Mouse (Mus musculus): Measurements from ENCODE around the gene Tspan4. TPM values are rescaled to one million over a fixed set of nuclear protein-coding genes. Genes with fewer than 3 reads are reported as not detected.

The Tspan4 gene
- polyA plus RNA-seq, 1 experiment from 2014 or later, result 24.8 TPM

DNA sequence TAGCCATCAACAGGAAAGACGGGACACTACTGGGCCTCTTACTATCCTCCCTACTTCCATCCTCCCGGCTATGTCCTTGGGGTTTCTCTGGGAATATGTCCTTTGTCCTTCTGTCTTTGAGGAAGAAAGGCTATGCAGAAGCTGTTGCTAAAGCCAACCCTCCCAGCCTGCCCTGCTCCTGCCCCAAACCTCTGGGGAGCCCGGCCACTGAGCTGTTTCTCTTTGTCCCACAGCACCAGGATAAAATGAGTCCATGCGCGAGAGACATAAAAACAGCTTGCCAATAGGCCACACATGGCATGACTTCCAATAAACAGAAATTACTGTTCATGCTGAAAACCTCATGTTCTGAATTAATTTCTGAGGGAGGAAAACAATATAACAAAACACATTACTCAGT lies 43.3 kb downstream of the Tspan4 start:
- Histone ChIP-seq H3K4me1 (replicated peaks) (no peaks in the 10 kb centered on the region), H3K27ac (no peak overlapping the region), H3K4me3 (replicated peaks) (no peak overlapping the region), H3K36me3 (peaks cover 65% of the 10 kb centered on the region), H3K4me2 (no peak overlapping the region), H3K9me3 (no peaks in the 10 kb centered on the region), H3K9ac (replicated peaks) (no peak overlapping the region), H3K27me3 (no peaks in the 10 kb centered on the region)
- ATAC-seq (ENCODE audit: insufficient number of reproducible peaks, insufficient read depth, low FRiP score, low TSS enrichment, low read depth), result no peak
- 82% methylated on average over 5 of the region's 5 CpGs for WGBS

DNA sequence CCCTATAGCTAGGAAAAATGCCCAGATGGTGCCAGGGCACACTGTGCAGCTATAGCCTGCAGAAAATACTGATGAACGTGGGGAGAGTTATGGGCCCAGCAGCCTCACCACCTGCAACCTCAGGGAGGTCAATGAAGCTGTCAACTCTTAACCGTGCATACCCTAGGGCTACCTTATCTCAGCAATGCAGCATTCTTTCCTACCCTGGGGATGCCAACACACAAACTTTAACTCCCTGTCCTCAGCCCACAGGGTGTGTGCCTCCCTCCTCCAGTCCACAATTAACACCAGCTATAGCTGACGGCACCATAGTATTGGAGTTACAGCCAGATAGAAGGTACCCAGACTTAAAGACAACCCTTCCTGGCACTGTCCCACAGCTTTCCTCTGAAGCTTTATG lies 43.9 kb downstream of the Tspan4 start:
- Histone ChIP-seq H3K9ac (replicated peaks) (no peak overlapping the region), H3K9me3 (no peaks in the 10 kb centered on the region), H3K27ac (no peak overlapping the region), H3K4me3 (replicated peaks) (no peak overlapping the region), H3K4me2 (no peak overlapping the region), H3K27me3 (no peaks in the 10 kb centered on the region), H3K4me1 (replicated peaks) (no peaks in the 10 kb centered on the region), H3K36me3 (peaks cover 59% of the 10 kb centered on the region)
- no peak for ATAC-seq (ENCODE audit: insufficient number of reproducible peaks, insufficient read depth, low FRiP score, low TSS enrichment, low read depth)
- WGBS, result 83% methylated on average over 3 of the region's 3 CpGs

GRCm38 (mm10) chr7:141519795-141520194 lies 44.8 kb downstream of the Tspan4 start:
- no peak overlapping the region for H3K4me2 ChIP-seq
- no peak for ATAC-seq (ENCODE audit: insufficient number of reproducible peaks, insufficient read depth, low FRiP score, low TSS enrichment, low read depth)
- no peak overlapping the region for H3K27ac ChIP-seq
- H3K9me3 ChIP-seq, result no peaks in the 10 kb centered on the region
- H3K27me3 ChIP-seq, result no peaks in the 10 kb centered on the region
- H3K9ac ChIP-seq (replicated peaks), result no peak overlapping the region
- no peaks in the 10 kb centered on the region for H3K4me1 ChIP-seq (replicated peaks)
- no peak overlapping the region for H3K4me3 ChIP-seq (replicated peaks)
- WGBS, result 69% methylated on average over 1 of the region's 1 CpGs
- peaks cover 56% of the 10 kb centered on the region for H3K36me3 ChIP-seq

DNA sequence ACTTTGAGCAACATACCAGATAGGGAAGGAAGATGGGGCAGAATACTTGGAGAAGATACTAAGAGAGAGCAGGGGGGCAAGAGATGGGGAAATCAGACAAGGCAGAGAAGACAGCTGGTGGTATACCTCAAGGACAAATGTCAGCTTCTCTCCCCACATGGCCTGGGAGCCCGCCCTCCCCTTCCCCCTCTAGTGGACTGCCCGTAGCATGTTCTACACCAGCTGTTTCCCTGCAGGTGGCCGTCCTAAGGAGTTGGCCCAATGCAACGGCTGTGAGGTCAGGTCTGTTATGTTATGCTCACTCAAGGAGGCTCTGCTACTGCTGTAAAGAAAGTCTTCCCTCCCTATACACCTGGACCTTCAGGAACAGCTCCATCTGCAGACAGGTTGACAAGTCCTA lies 48.0 kb downstream of the Tspan4 start:
- Histone ChIP-seq H3K4me2 (no peak overlapping the region), H3K4me3 (replicated peaks) (no peak overlapping the region), H3K4me1 (replicated peaks) (no peaks in the 10 kb centered on the region), H3K27me3 (no peaks in the 10 kb centered on the region), H3K36me3 (peaks cover 51% of the 10 kb centered on the region), H3K9ac (replicated peaks) (no peak overlapping the region), H3K9me3 (no peaks in the 10 kb centered on the region), H3K27ac (no peak overlapping the region)
- ATAC-seq (ENCODE audit: insufficient number of reproducible peaks, insufficient read depth, low FRiP score, low TSS enrichment, low read depth), result no peak
- 34% methylated on average over 4 of the region's 4 CpGs for WGBS

- Histone ChIP-seq H3K27me3 (no peaks in the 10 kb centered on the region), H3K4me1 (replicated peaks) (no peaks in the 10 kb centered on the region), H3K36me3 (peaks cover 54% of the 10 kb centered on the region), H3K9ac (replicated peaks) (no peak overlapping the region), H3K4me2 (no peak overlapping the region), H3K4me3 (replicated peaks) (no peak overlapping the region), H3K9me3 (no peaks in the 10 kb centered on the region), H3K27ac (no peak overlapping the region)
- 87% methylated on average over 4 of the region's 4 CpGs for WGBS
- no peak for ATAC-seq (ENCODE audit: insufficient number of reproducible peaks, insufficient read depth, low FRiP score, low TSS enrichment, low read depth)
These were observed 49.2 kb downstream of the Tspan4 start for GRCm38 (mm10) chr7:141524271-141524670.

DNA sequence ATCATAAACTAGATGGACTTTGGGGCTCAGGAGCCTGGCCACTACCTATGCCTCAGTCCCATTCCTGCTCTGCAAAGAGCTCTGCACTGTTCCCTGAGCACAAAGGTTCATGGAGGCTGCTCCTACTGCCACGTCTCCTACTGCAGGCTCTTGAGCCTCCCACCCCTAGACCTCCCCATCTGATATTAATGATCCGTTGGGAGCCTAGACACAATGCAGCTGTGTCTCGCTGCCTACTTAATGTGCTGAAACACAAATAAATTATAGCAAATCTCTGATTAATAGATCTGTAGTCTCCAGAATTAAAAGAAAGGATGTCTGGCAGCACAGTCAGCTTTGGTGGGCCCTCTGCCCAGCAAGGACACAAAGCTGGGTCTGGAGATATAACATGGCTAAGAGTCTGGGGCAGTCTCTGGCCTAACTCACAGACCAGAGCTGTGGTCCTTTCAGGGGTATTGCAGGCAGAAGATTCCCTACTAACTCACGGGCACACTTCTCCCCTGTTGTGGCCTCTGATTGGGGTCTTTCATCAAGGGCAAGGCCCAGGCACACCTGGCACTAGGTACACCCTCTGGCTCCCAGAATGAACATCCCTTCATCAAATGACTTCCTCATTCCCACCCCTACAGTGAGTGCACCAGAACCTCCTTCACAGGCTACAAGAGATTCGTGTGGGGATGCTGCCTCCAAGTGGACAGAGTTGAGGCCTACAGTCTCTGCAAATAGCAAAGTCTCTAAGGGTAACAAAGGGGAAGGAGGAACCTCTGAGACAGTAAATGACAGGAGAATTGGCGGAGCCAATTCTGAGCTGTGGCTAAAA lies 49.9 kb downstream of the Tspan4 start:
- Histone ChIP-seq H3K27ac (no peak overlapping the region), H3K4me2 (no peak overlapping the region), H3K9me3 (no peaks in the 10 kb centered on the region), H3K9ac (replicated peaks) (no peak overlapping the region), H3K27me3 (no peaks in the 10 kb centered on the region), H3K36me3 (peaks cover 60% of the 10 kb centered on the region), H3K4me1 (replicated peaks) (no peaks in the 10 kb centered on the region), H3K4me3 (replicated peaks) (no peak overlapping the region)
- ATAC-seq (ENCODE audit: insufficient number of reproducible peaks, insufficient read depth, low FRiP score, low TSS enrichment, low read depth), result no peak
- WGBS, result 53% methylated on average over 6 of the region's 6 CpGs

DNA sequence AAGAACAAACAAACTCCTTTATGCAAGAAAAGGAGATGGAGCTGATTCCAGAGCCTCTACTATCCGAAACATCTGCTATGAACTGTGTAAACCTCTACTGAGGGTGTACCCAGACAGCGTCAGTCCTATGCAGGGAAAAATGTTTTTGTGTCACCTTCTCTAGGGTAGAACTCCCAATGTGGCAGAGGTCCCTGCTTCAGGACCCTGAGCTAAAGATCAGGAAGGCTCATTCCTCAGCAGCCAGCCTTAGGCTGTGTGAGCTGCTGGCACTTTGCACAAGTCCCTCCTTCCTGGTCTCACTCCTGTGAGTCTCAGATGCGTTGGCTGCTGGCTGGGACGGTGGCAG lies 50.5 kb downstream of the Tspan4 start:
- Histone ChIP-seq H3K9ac (replicated peaks) (no peak overlapping the region), H3K4me3 (replicated peaks) (no peak overlapping the region), H3K27me3 (no peaks in the 10 kb centered on the region), H3K4me2 (no peak overlapping the region), H3K4me1 (replicated peaks) (no peaks in the 10 kb centered on the region), H3K27ac (no peak overlapping the region), H3K36me3 (peaks cover 62% of the 10 kb centered on the region), H3K9me3 (no peaks in the 10 kb centered on the region)
- WGBS, result 93% methylated on average over 4 of the region's 4 CpGs
- no peak for ATAC-seq (ENCODE audit: insufficient number of reproducible peaks, insufficient read depth, low FRiP score, low TSS enrichment, low read depth)

GRCm38 (mm10) chr7:141535570-141535969 lies 60.5 kb downstream of the Tspan4 start:
- H3K4me3 ChIP-seq (replicated peaks), result no peak overlapping the region
- H3K4me1 ChIP-seq (replicated peaks), result peaks cover 16% of the 10 kb centered on the region
- no peaks in the 10 kb centered on the region for H3K27me3 ChIP-seq
- no peak overlapping the region for H3K4me2 ChIP-seq
- no peak for ATAC-seq (ENCODE audit: insufficient number of reproducible peaks, insufficient read depth, low FRiP score, low TSS enrichment, low read depth)
- WGBS, result 74% methylated on average over 1 of the region's 1 CpGs
- H3K9me3 ChIP-seq, result no peaks in the 10 kb centered on the region
- H3K9ac ChIP-seq (replicated peaks), result no peak overlapping the region
- no peak overlapping the region for H3K27ac ChIP-seq
- H3K36me3 ChIP-seq, result 0 out of 2 replicates have a peak, but pooled peaks cover 13% of the 10 kb centered on the region

- Histone ChIP-seq H3K27ac (peak overlapping the region; percentile 82), H3K9ac (replicated peaks) (peak overlapping the region; percentile 78), H3K4me1 (replicated peaks) (peaks cover 20% of the 10 kb centered on the region), H3K4me3 (replicated peaks) (peak overlapping the region; percentile 74), H3K36me3 (no peaks in the 10 kb centered on the region), H3K9me3 (no peaks in the 10 kb centered on the region), H3K4me2 (peak overlapping the region; percentile 86), H3K27me3 (no peaks in the 10 kb centered on the region)
- peak; percentile 54; the same call in 1 of the 2 replicates for ATAC-seq (ENCODE audit: insufficient number of reproducible peaks, insufficient read depth, low FRiP score, low TSS enrichment, low read depth)
- 17% methylated on average over 18 of the region's 18 CpGs for WGBS
These were observed 64.0 kb downstream of the Tspan4 start for GRCm38 (mm10) chr7:141538852-141539555.

DNA sequence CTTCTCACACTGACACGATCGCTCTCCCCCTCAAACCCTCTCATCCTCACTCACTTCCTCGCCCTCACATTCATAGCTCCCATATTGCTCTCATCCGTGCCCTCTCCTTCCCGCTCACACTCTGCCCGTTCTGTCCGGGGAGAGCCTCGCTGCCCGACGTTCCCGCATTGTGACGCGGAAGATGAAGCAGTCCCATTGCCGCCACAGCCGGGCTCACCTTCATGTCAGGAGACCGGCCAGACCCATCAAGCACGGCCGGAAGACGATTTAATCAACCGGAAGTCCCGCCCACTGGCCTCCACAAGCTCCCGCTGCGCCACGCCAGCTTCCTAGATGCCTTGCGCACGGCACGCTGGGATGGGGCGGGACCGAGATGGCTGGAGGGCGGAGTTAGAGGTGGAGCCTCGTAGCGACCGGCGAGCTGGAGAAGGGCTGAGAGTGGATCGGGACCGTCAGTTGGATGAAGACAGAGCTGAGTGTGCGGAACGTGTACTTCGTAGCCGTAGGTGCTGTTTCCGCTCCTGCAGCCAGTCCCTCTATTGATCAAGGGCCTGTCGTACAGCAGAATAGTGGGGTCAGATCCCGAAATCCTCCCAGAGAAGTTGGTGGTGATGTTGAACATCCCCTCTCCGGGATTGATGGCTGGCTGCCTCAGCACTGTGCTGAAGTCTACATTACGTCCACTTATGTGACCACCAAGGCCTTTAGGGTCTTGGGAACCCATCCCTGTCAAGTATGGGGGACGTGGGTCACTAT lies 64.7 kb downstream of the Tspan4 start, which contains the start of gene Chid1:
TSS of gene Chid1 (minus strand) at position 302 of the 756 bp plus-strand sequence.
- Histone ChIP-seq H3K36me3 (no peaks in the 10 kb centered on the region), H3K27me3 (no peaks in the 10 kb centered on the region), H3K9me3 (no peaks in the 10 kb centered on the region), H3K4me1 (replicated peaks) (peaks cover 20% of the 10 kb centered on the region), H3K27ac (peak within 1 kb of the TSS; percentile 82), H3K9ac (replicated peaks) (peak within 1 kb of the TSS; percentile 78), H3K4me2 (peak within 1 kb of the TSS; percentile 86), H3K4me3 (replicated peaks) (peak within 1 kb of the TSS; percentile 74)
- 2% methylated on average over 46 of the region's 46 CpGs for WGBS
- ATAC-seq (ENCODE audit: insufficient number of reproducible peaks, insufficient read depth, low FRiP score, low TSS enrichment, low read depth), result peak; percentile 92
